Mouse (Mus musculus) brain, embryonic 14.5 days (tissue): ENCODE results near the gene Dhx57.

Experiments used
- CTCF ChIP-seq: fragments of 200-500 bp; IDR thresholded peaks from 2 replicates; pipeline ENCODE4 v1.5.1; 2012; ENCODE audit warnings: inconsistent platforms, mild to moderate bottlenecking, moderate library complexity, borderline replicate concordance; ENCODE audit not compliant: insufficient read depth, insufficient read length; ENCODE audit errors: extremely low read depth
- POLR2A ChIP-seq: fragments of 200-500 bp; IDR thresholded peaks from 2 replicates; pipeline ENCODE4 v1.6.1; 2012; ENCODE audit warnings: mild to moderate bottlenecking, inconsistent platforms, borderline replicate concordance; ENCODE audit not compliant: poor library complexity, insufficient read depth, insufficient read length, severe bottlenecking; ENCODE audit errors: extremely low read depth

GRCm38 (mm10) chr17:80322228-80322627 is 32.0 kb upstream of the Dhx57 start:
- no peak for TF ChIP-seq POLR2A
- no peak for TF ChIP-seq CTCF
